Mouse (Mus musculus) telencephalon, adult 2 months (tissue): Measurements from ENCODE around the gene Cttnbp2nl.

Experiments
- DNase-seq: peaks from one replicate; pipeline ENCODE4 v3.0.0-alpha.2; 2011; ENCODE audit warnings: low read depth, low spot score

The Cttnbp2nl gene

DNA sequence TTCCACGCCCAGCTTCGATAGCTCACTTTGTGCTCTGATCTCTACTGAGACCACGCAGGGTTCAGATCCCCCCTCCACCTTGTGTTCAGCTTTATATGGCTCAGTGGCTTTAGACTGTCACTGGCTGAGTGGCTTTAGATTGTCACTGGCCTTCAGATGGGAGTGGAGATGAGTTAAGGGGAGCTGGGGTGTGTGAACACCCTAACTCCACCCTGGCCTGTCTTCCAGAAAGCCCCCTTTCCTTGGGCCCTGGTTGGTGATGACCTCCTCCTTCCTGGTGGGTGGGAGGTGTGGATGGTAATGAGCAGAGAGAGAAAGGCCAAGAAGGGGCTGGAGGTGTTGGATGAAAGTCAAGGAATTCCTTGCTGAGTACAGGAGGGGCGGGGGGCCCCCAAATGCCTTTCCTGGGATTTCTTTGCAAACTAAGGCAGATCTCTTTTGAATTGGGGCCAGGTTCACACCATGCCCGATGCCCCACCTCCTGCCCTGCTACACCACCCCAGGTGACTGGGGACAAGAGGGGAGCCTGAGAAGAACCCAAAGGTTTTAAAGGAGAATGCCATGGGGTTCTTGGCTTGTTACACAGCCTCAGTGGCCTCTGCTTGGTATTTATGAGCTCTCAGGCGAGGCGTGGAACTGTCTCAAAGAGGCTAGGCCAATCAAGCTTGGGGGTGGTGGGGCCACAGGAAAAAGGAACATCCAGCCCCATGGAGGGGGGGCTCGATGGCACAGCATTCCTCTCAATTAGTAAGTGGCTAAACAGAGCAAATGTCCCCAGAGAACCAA is 87.7 kb downstream of the Cttnbp2nl start:
- DNase-seq, result no peak

DNA sequence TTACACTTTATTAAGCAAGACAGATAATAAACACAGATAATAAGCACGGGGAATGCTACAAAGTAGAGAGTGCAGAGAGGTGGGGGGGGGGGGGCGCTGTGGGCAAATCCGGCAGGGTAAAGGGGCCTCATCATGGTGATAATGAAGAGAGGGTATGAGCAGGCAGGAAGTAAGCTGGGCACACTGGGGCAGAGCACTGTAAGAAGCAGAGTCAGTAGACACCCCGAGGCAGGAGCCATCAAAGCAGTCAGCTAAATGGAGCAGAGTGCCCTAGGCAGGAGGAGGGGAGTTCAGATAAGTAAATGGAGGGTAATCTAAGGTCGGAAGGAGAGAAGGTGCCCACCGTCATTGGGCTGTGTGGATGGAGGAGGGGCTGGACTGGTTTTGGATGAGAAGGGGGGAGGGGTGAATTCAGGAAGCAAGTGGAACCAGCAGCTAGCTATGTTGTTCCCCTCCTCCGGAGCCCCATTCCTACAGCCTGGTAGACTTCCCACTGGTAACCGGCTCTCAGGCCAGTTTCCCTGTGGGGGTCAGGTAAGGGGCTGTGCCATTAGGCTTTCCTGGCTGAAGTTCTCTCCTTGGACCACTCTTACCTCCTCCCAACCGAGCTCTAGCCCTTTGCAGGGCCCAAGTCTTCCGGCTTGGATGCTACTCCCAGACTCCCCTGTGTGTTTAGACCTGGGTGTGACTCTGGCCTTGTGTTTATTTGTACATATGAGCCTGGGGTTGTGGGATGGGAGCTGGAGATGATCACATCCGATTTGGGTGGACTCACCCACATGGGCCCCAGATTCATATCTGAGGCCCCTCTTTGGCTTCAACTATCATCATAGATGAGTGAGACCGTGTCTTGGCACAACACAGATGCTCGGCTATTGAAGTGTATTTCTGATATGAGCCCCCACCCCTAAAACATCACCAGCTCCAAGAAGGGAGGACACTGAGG is 89.3 kb downstream of the Cttnbp2nl start:
- no peak for DNase-seq

DNA sequence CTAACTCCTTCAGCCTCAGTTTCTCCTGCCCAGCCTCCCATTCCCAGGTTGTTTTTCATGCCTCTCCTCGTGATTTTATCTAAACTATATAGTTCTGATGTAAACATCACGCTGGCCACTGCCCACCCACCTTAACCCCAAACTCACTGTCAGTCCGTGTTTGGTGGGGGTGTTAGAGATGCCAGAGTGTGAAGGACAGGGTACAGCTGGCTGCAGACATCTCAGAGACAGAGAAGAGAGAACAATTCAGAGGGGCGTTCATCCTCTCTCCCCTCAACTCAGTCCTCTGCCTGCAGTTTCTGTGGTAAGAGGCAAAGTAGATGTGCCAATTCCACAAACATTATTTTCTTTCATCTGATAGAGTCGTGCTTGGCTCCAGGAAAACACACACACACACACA is 90.1 kb downstream of the Cttnbp2nl start:
- no peak for DNase-seq

DNA sequence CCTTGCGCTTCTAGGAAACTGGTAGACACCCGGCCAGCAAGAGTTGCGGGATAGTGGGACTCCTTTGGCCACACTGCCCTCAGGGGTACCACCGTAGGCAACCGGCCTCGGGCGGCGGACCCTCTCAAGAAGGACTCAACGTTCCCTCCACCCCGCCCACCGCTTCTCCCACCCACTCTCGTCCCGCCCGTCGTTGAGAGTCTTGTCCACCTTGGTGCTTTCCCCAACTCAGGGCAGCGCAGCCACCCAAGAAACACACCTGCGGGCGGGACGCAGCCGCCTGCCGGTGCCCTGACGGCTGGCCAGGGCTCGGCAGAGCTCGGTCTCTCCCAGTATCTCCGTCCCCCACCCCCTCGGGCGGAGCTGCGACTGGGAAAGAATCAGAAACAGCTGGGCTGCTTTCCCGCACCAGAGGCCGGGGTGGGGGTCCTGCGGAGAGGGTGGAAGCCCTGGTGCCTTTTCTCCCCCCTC is 90.8 kb downstream of the Cttnbp2nl start:
- no peak for DNase-seq

DNA sequence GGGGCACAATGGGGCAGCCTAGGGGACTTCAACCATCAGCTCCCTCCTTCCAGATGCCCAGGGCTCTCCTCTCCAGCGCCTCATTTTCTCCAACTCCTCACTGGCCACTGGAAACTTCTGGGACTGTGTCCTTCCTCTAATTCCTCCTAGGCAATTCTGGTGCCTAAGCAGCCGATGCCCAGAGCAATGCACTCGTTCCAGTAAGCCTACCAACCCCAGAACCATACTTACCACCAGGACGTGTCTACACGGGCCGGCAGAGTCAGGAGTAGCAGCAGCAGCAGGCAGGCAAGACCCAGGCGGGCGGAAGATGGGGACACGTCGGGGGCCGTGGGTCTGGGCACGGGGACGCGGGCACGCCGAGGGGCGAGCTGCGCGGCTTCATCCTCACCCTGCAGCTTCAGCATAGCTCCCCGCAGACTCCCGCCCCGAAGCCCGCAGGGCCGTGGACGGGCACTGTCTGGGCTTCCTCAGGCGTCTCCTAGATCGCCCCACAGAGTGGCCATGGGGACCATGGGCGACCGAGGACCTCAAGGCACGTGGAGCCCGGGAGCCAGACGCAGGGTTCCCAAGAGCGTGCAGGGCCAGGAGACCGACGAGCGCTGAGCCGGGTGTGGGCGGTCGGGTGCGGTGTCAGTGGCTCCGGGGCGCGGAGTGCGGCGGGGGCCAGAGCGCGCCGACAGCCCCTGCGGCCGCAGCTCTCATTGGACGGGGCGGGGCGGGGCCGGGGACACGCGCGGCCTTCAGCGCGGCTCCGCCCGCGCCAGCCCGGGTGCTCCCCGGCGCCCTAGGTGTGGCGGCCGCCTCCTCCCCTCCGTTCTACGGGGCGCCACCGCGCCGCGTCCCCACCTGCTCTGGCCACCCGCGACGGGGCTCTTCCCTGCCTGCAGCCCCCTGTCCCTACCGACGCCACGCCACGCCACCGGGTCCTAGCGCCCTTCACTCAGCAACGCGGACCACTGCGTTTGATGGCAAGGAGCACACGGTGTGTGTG is 91.6 kb downstream of the Cttnbp2nl start, which contains the start of gene Wnt2b:
Gene Wnt2b (minus strand): TSS at position 856 of the 994 bp plus-strand sequence.
- no peak for DNase-seq

- DNase-seq, result no peak
Measured at GRCm38 (mm10) chr3:104960026-104961000, 92.6 kb downstream of the Cttnbp2nl start.

DNA sequence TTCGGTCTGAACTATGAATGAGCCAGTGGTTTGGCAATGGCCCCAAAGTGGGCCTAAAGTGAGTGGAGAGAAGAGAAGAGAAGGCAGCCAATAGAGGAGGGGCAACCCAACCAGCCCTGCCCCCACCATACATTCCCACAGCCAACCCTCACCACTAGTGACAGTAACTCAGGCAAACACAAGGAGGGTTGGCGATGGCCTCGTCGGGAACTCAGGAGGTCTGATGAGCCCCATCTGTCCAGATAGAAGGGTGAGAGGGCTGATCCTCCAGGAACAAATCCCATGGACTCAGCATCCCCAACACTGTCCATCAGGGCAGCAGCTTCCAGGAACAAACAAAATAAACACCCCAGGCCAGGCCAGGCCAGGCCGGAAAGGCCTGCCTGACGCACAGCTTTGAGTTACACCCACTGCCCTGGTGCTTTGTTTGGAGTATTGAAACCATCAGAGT is 96.8 kb downstream of the Cttnbp2nl start:
- DNase-seq, result no peak

DNA sequence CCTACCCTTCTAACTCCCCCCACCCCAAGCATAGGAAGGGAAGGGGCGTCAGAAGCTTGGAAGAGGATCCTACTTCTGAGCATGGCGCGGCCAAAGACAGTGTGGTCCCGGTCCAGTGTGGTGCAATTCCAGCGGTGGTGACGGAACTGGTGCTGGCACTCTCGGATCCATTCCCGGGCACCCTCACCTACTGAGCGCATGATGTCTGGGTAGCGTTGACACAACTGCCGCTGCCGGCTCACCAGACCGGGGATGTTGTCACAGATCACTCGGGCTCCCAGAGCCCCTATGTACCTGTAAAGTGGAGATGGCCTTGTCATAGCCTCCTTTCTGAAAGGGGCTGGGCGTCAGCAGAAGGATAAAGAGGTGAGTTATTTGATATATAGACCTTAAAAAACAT is 98.4 kb downstream of the Cttnbp2nl start:
- DNase-seq, result no peak

- DNase-seq, result no peak
Measured at GRCm38 (mm10) chr3:104954137-104954536, 98.8 kb downstream of the Cttnbp2nl start.

- DNase-seq, result no peak
Measured at GRCm38 (mm10) chr3:104952891-104953670, 99.9 kb downstream of the Cttnbp2nl start.
